Mouse (Mus musculus): ENCODE measurements around the gene Fkbp10.

DNA sequence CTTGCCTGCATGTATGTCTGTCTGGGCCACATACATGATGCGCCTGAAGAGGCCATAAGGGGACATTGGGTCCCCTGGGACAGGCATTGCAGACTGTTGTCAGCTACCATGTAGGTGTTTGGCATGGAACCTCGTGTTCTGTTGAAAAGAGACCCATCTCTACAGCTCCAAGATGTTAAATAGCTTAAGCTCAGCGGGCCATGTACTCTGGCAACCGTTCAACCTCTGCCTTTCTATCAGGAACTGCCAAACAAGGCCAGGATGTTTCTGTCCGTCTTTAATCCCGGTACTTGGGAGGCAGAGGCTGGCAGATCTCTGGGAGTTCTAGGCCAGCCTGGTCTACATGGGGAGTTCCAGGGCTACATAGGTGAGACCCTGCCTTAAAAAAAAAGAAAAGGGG, 27.1 kb downstream of the Fkbp10 start:
- no peak for TF ChIP-seq CTCF (IDR thresholded peaks at IDR 0.05; ENCODE audit: low read depth)
- no peak for TF ChIP-seq EP300 (IDR thresholded peaks at IDR 0.05; ENCODE audit: low read depth)

Data from heart, postnatal 0 days (tissue).